In genomic region chr2:33542696-33543428, GRCm38 (mm10) we compare ENCODE assay signal across 8 mouse cellular contexts.
DNase-seq lines count a peak whose midpoint lies in the region; ATAC-seq and TF ChIP-seq lines count a peak whose summit lies in the region.

No protein-coding gene starts in this region.

- H3K36me3 ChIP-seq in kidney, embryonic 16.5 days (ENCODE audit: insufficient read depth, low read length): no peaks in the 10 kb centered on the region
- no peaks in the 10 kb centered on the region for H3K36me3 ChIP-seq in embryonic facial prominence, embryonic 11.5 days (replicated peaks; ENCODE audit: control insufficient read depth, insufficient read depth, low read depth, low read length)
- no peaks in the 10 kb centered on the region for H3K36me3 ChIP-seq in hindbrain, embryonic 12.5 days
- H3K36me3 ChIP-seq in stomach, postnatal 0 days (ENCODE audit: control insufficient read depth, insufficient read depth, low read length): no peaks in the 10 kb centered on the region

- no peak for TF ChIP-seq EP300 in stomach, postnatal 0 days (optimal IDR thresholded peaks at IDR 0.05)

- no peak overlapping the region for H3K4me2 ChIP-seq in kidney, embryonic 16.5 days (replicated peaks; ENCODE audit: low read depth, low read length)
- H3K4me2 ChIP-seq in embryonic facial prominence, embryonic 11.5 days (ENCODE audit: low read depth, low read length): peak overlapping the region; percentile 16; the same call in 1 of the 2 replicates
- peak overlapping the region; percentile 88 for H3K4me2 ChIP-seq in hindbrain, embryonic 12.5 days (replicated peaks)
- no peak overlapping the region for H3K4me2 ChIP-seq in stomach, postnatal 0 days (replicated peaks; ENCODE audit: low read depth)

- peaks cover 49% of the 10 kb centered on the region for H3K27me3 ChIP-seq in kidney, embryonic 16.5 days (ENCODE audit: insufficient read depth, low read length)
- H3K27me3 ChIP-seq in embryonic facial prominence, embryonic 11.5 days (ENCODE audit: control insufficient read depth, insufficient read depth, low read length): peaks cover 39% of the 10 kb centered on the region
- peaks cover 58% of the 10 kb centered on the region for H3K27me3 ChIP-seq in hindbrain, embryonic 12.5 days
- peaks cover 4% of the 10 kb centered on the region; the same call in 1 of the 2 replicates for H3K27me3 ChIP-seq in stomach, postnatal 0 days (ENCODE audit: control insufficient read depth, insufficient read depth, low read length)

- H3K27ac ChIP-seq in kidney, embryonic 16.5 days (ENCODE audit: low read length): no peak overlapping the region
- H3K27ac ChIP-seq in embryonic facial prominence, embryonic 11.5 days (replicated peaks; ENCODE audit: low read depth, low read length): no peak overlapping the region
- peak overlapping the region; percentile 86 for H3K27ac ChIP-seq in hindbrain, embryonic 12.5 days
- H3K27ac ChIP-seq in stomach, postnatal 0 days (replicated peaks): no peak overlapping the region

- peak; percentile 47 for DNase-seq in kidney, adult 11 months
- peak; percentile 51 for DNase-seq in adrenal gland, postnatal 14 days
- DNase-seq in embryonic facial prominence, embryonic 11.5 days (ENCODE audit: low spot score): peak; percentile 84
- peak; percentile 80 to 85 for DNase-seq in layer of hippocampus, postnatal 10 days (ENCODE audit: low spot score in 2 of 2)
- peak; percentile 68 for DNase-seq in mesoderm, embryonic 11.5 days (ENCODE audit: low read depth, low spot score)
- peak; percentile 73 for DNase-seq in stomach, postnatal 0 days (ENCODE audit: low spot score)

- peak; percentile 84 for TF ChIP-seq CTCF in stomach, postnatal 0 days (IDR thresholded peaks at IDR 0.05; ENCODE audit: low read depth)

- ATAC-seq in kidney, embryonic 16.5 days (ENCODE audit: low FRiP score, low TSS enrichment): no peak
- ATAC-seq in embryonic facial prominence, embryonic 11.5 days (replicated peaks; ENCODE audit: insufficient number of reproducible peaks, low FRiP score, low TSS enrichment, low read depth): no peak
- 0 out of 2 replicates have a peak, but pooled peaks have one; percentile 2 for ATAC-seq in hindbrain, embryonic 12.5 days (ENCODE audit: low FRiP score)
- ATAC-seq in stomach, postnatal 0 days (ENCODE audit: low FRiP score, low TSS enrichment): 0 out of 2 replicates have a peak, but pooled peaks have one; percentile 27

- no peaks in the 10 kb centered on the region for H3K9me3 ChIP-seq in kidney, embryonic 16.5 days (ENCODE audit: low read length)
- no peaks in the 10 kb centered on the region for H3K9me3 ChIP-seq in embryonic facial prominence, embryonic 11.5 days (replicated peaks; ENCODE audit: control insufficient read depth, low read length)
- H3K9me3 ChIP-seq in hindbrain, embryonic 12.5 days (replicated peaks): no peaks in the 10 kb centered on the region
- no peaks in the 10 kb centered on the region for H3K9me3 ChIP-seq in stomach, postnatal 0 days (ENCODE audit: control insufficient read depth, low read length)

- no peak overlapping the region for H3K4me3 ChIP-seq in kidney, embryonic 16.5 days (ENCODE audit: low read length)
- H3K4me3 ChIP-seq in embryonic facial prominence, embryonic 11.5 days (ENCODE audit: low read depth, low read length): no peak overlapping the region
- no peak overlapping the region for H3K4me3 ChIP-seq in hindbrain, embryonic 12.5 days
- no peak overlapping the region for H3K4me3 ChIP-seq in stomach, postnatal 0 days (ENCODE audit: low read depth, low read length)

- H3K4me1 ChIP-seq in kidney, embryonic 16.5 days (ENCODE audit: insufficient read depth, low read length): peaks cover 16% of the 10 kb centered on the region
- peaks cover 4% of the 10 kb centered on the region; the same call in 1 of the 2 replicates for H3K4me1 ChIP-seq in embryonic facial prominence, embryonic 11.5 days (ENCODE audit: control insufficient read depth, insufficient read depth, low read length)
- H3K4me1 ChIP-seq in hindbrain, embryonic 12.5 days: peaks cover 36% of the 10 kb centered on the region
- 0 out of 2 replicates have a peak, but pooled peaks cover 4% of the 10 kb centered on the region for H3K4me1 ChIP-seq in stomach, postnatal 0 days (replicated peaks; ENCODE audit: control insufficient read depth, insufficient read depth)

- 4% methylated on average over 11 of the region's 11 CpGs for WGBS in kidney, embryonic 16.5 days
- WGBS in embryonic facial prominence, embryonic 11.5 days: 3% methylated on average over 11 of the region's 11 CpGs
- 2% methylated on average over 11 of the region's 11 CpGs for WGBS in hindbrain, embryonic 12.5 days
- WGBS in stomach, postnatal 0 days: 5% methylated on average over 11 of the region's 11 CpGs

- no peak overlapping the region for H3K9ac ChIP-seq in kidney, embryonic 16.5 days (replicated peaks; ENCODE audit: low read length)
- H3K9ac ChIP-seq in embryonic facial prominence, embryonic 11.5 days (replicated peaks; ENCODE audit: low read length): no peak overlapping the region
- H3K9ac ChIP-seq in hindbrain, embryonic 12.5 days: no peak overlapping the region
- H3K9ac ChIP-seq in stomach, postnatal 0 days (ENCODE audit: low read length): no peak overlapping the region

Comparison
In these comparisons a context has a peak if more than half of its experiments do, and no peak if none do; other contexts are left out.
1. ATAC-seq: peak in hindbrain, embryonic 12.5 days (single experiment) and stomach, postnatal 0 days (single experiment); none in kidney, embryonic 16.5 days (single experiment) and embryonic facial prominence, embryonic 11.5 days (single experiment).
2. H3K4me2 ChIP-seq: peak in embryonic facial prominence, embryonic 11.5 days (single experiment) and hindbrain, embryonic 12.5 days (single experiment); none in kidney, embryonic 16.5 days (single experiment) and stomach, postnatal 0 days (single experiment).
3. Peak in every context shown above with its lines, with median percentiles within 50 percentile points of each other: DNase-seq.